In genomic region chr11:69936714-69937347, GRCm38 (mm10) we compare ENCODE assay signal across 11 mouse cellular contexts. TPM values are rescaled to one million over a fixed set of nuclear protein-coding genes. Genes with fewer than 3 reads are reported as not detected.
DNase-seq lines count a peak whose midpoint lies in the region; ATAC-seq lines count a peak whose summit lies in the region.
"Had no signal": no experiment of that assay in that cellular context is flagged by ENCODE, and none has a peak within 500 bp of the region (broad histone marks: within the 10 kb centered on the region; RNA-seq: fewer than 3 reads in every experiment).

No protein-coding gene starts in this region.

- 22% methylated on average over 9 of the region's 9 CpGs for WGBS in lung, embryonic 15.5 days
- WGBS in hindbrain, embryonic 10.5 days, result 51% methylated on average over 9 of the region's 9 CpGs
- WGBS in stomach, embryonic 14.5 days, result 36% methylated on average over 9 of the region's 9 CpGs

- peak overlapping the region; percentile 99 for H3K4me2 ChIP-seq in lung, embryonic 15.5 days
- peak overlapping the region; percentile 99 for H3K4me2 ChIP-seq in stomach, embryonic 14.5 days (replicated peaks; ENCODE audit: low read depth, low read length)

- ATAC-seq in lung, embryonic 15.5 days (ENCODE audit: borderline replicate concordance, extremely low read depth, low FRiP score, low TSS enrichment), result no peak
- ATAC-seq in stomach, embryonic 14.5 days (ENCODE audit: insufficient number of reproducible peaks, insufficient read depth, low FRiP score, low read depth), result no peak

- no peaks in the 10 kb centered on the region for H3K36me3 ChIP-seq in lung, embryonic 15.5 days
- H3K36me3 ChIP-seq in hindbrain, embryonic 10.5 days, result peaks cover 4% of the 10 kb centered on the region; the same call in 1 of the 2 replicates
- H3K36me3 ChIP-seq in stomach, embryonic 14.5 days (ENCODE audit: control insufficient read depth, insufficient read depth, low read length), result no peaks in the 10 kb centered on the region
- H3K36me3 ChIP-seq: G1E had no signal

- H3K4me3 ChIP-seq in lung, embryonic 15.5 days, result peak overlapping the region; percentile 53
- peak overlapping the region; percentile 66 for H3K4me3 ChIP-seq in hindbrain, embryonic 10.5 days
- peak overlapping the region; percentile 54; the same call in 1 of the 2 replicates for H3K4me3 ChIP-seq in stomach, embryonic 14.5 days (ENCODE audit: low read depth, low read length)

- peaks cover 34% of the 10 kb centered on the region for H3K4me1 ChIP-seq in lung, embryonic 15.5 days
- peaks cover 41% of the 10 kb centered on the region for H3K4me1 ChIP-seq in hindbrain, embryonic 10.5 days (replicated peaks)
- peaks cover 16% of the 10 kb centered on the region; the same call in 1 of the 2 replicates for H3K4me1 ChIP-seq in stomach, embryonic 14.5 days (ENCODE audit: control insufficient read depth, insufficient read depth, low read length)

- no peak overlapping the region for H3K9ac ChIP-seq in lung, embryonic 15.5 days
- no peak overlapping the region for H3K9ac ChIP-seq in stomach, embryonic 14.5 days (replicated peaks; ENCODE audit: low read depth, low read length)

- H3K27me3 ChIP-seq in lung, embryonic 15.5 days, result peaks cover 40% of the 10 kb centered on the region
- peaks cover 65% of the 10 kb centered on the region for H3K27me3 ChIP-seq in hindbrain, embryonic 10.5 days (ENCODE audit: insufficient read depth, poor library complexity, severe bottlenecking)
- no peaks in the 10 kb centered on the region for H3K27me3 ChIP-seq in stomach, embryonic 14.5 days (ENCODE audit: control insufficient read depth, insufficient read depth, low read length)

- no peaks in the 10 kb centered on the region for H3K9me3 ChIP-seq in lung, embryonic 15.5 days
- H3K9me3 ChIP-seq in hindbrain, embryonic 10.5 days, result no peaks in the 10 kb centered on the region
- no peaks in the 10 kb centered on the region for H3K9me3 ChIP-seq in stomach, embryonic 14.5 days (ENCODE audit: control insufficient read depth, low read depth, low read length)
- H3K9me3 ChIP-seq: megakaryocyte, embryonic 14.5 days had no signal

- no peak for DNase-seq in lung, postnatal 10 days
- no peak for DNase-seq in hindbrain, embryonic 10.5 days (ENCODE audit: low spot score)
- DNase-seq in kidney, postnatal 36 days, result peak; percentile 60 to 62
- DNase-seq in ovary, postnatal 14 days (ENCODE audit: low spot score), result no peak
- DNase-seq in adrenal gland, adult 18-20 months (ENCODE audit: low spot score in 2 of 2), result no peak
- DNase-seq in right cerebral cortex, postnatal 14 days, result no peak

- H3K27ac ChIP-seq in lung, embryonic 15.5 days, result no peak overlapping the region
- H3K27ac ChIP-seq in hindbrain, embryonic 10.5 days, result no peak overlapping the region
- no peak overlapping the region for H3K27ac ChIP-seq in stomach, embryonic 14.5 days (ENCODE audit: low read length)

RNA-seq across cellular contexts. Expression of gene Ybx2, which starts 1.2 kb away (rescaled TPM):
- 2.8 and 3.0 TPM in 2 replicates for polyA plus RNA-seq in lung, embryonic 15.5 days (2015; fragmentation: Nextera tagmentation; extraction: Ambion mirVana)
- 2.8 and 2.9 TPM in 2 replicates for polyA plus RNA-seq in hindbrain, embryonic 10.5 days (2016; fragmentation: Nextera tagmentation; extraction: Ambion mirVana)
- polyA plus RNA-seq in stomach, embryonic 14.5 days (2014; fragmentation: Nextera tagmentation; extraction: Ambion mirVana), result 6.6 and 8.9 TPM in 2 replicates
- total RNA-seq in adrenal gland, adult 18-20 months (2021), result 10 to 100 TPM; 14.2 to 32.6 TPM
- polyA plus RNA-seq: G1E had no signal

RNA-seq across cellular contexts. Expression of gene Slc2a4, which starts 11.2 kb away (rescaled TPM):
- 18.0 and 20.6 TPM in 2 replicates for polyA plus RNA-seq in lung, embryonic 15.5 days (2015; fragmentation: Nextera tagmentation; extraction: Ambion mirVana)
- 11.0 and 13.0 TPM in 2 replicates for polyA plus RNA-seq in hindbrain, embryonic 10.5 days (2016; fragmentation: Nextera tagmentation; extraction: Ambion mirVana)
- 31.3 and 31.5 TPM in 2 replicates for polyA plus RNA-seq in stomach, embryonic 14.5 days (2014; fragmentation: Nextera tagmentation; extraction: Ambion mirVana)
- 100 to 1,000 TPM in 1 of 2 experiments, 10 to 100 TPM in 1; 70.7 to 200 TPM for total RNA-seq in adrenal gland, adult 18-20 months (2021)

RNA-seq across cellular contexts. Expression of gene Eif5a, which starts 15.1 kb away (rescaled TPM):
- polyA plus RNA-seq in lung, embryonic 15.5 days (2015; fragmentation: Nextera tagmentation; extraction: Ambion mirVana), result 1,673 and 1,693 TPM in 2 replicates
- polyA plus RNA-seq in hindbrain, embryonic 10.5 days (2016; fragmentation: Nextera tagmentation; extraction: Ambion mirVana), result 2,350 and 2,667 TPM in 2 replicates
- 1,510 and 1,553 TPM in 2 replicates for polyA plus RNA-seq in stomach, embryonic 14.5 days (2014; fragmentation: Nextera tagmentation; extraction: Ambion mirVana)
- total RNA-seq in adrenal gland, adult 18-20 months (2021), result 100 to 1,000 TPM; 579 to 673 TPM

RNA-seq across cellular contexts. Expression of gene Gps2, which starts 23.1 kb away (rescaled TPM):
- 81.7 and 82.2 TPM in 2 replicates for polyA plus RNA-seq in lung, embryonic 15.5 days (2015; fragmentation: Nextera tagmentation; extraction: Ambion mirVana)
- 96.8 and 105 TPM in 2 replicates for polyA plus RNA-seq in hindbrain, embryonic 10.5 days (2016; fragmentation: Nextera tagmentation; extraction: Ambion mirVana)
- polyA plus RNA-seq in stomach, embryonic 14.5 days (2014; fragmentation: Nextera tagmentation; extraction: Ambion mirVana), result 71.3 and 80.0 TPM in 2 replicates
- 10 to 100 TPM; 47.3 to 52.4 TPM for total RNA-seq in adrenal gland, adult 18-20 months (2021)

RNA-seq across cellular contexts. Expression of gene Cldn7, which starts 27.7 kb away (rescaled TPM):
- polyA plus RNA-seq in lung, embryonic 15.5 days (2015; fragmentation: Nextera tagmentation; extraction: Ambion mirVana), result 154 and 170 TPM in 2 replicates
- polyA plus RNA-seq in hindbrain, embryonic 10.5 days (2016; fragmentation: Nextera tagmentation; extraction: Ambion mirVana), result 14.6 and 37.6 TPM in 2 replicates
- polyA plus RNA-seq in stomach, embryonic 14.5 days (2014; fragmentation: Nextera tagmentation; extraction: Ambion mirVana), result 196 and 205 TPM in 2 replicates
- total RNA-seq in adrenal gland, adult 18-20 months (2021), result under 1 TPM in 1 of 2 experiments, not detected in 1; 0.66 TPM
- total RNA-seq: G1E had no signal
- polyA plus RNA-seq: cortical plate, adult 2 months; G1E had no signal

Comparison
In these comparisons a context has a peak if more than half of its experiments do, and no peak if none do; other contexts are left out.
1. DNase-seq: peak in kidney, postnatal 36 days (2 of 2); none in lung, postnatal 10 days (single experiment), hindbrain, embryonic 10.5 days (single experiment), ovary, postnatal 14 days (single experiment), adrenal gland, adult 18-20 months (0 of 2) and right cerebral cortex, postnatal 14 days (single experiment).
2. Peak in every context shown above with its lines, with median percentiles within 50 percentile points of each other: H3K4me3 ChIP-seq.